9 mouse cellular contexts compared by ENCODE assay signal in the genomic region with DNA sequence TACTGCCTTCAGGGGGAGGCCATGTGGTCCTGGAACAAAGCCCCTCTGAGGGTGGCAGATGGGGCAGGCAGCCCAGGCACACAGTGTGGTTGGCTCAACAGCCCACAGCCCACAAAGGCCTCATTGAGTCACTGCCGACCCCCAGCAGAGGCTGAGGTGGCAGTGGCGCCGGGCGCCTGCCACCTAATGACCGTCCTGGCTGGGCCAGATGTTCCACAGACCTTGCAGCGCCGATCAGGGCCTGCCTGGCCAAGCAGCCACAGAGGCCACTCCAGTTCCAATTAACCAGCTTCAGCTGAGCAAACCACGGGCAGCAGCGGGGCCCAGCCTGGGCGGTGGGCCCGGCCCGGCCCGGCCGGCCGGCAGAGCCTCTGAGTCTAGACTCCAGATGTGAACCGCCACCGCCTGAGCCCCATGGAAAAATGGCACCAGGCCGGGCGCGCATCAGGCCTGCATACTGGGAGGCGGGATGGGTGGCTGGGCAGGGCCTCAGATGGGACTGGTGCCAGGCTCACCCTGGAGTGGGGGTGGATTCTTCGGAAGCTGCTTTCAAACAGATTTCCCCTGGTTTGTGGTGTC. TPM values are rescaled to one million over a fixed set of nuclear protein-coding genes. Genes with fewer than 3 reads are reported as not detected.
DNase-seq lines count a peak whose midpoint lies in the region; ATAC-seq and TF ChIP-seq lines count a peak whose summit lies in the region.
"Had no signal": no experiment of that assay in that cellular context is flagged by ENCODE, and none has a peak within 500 bp of the region (broad histone marks: within the 10 kb centered on the region; RNA-seq: fewer than 3 reads in every experiment).

No protein-coding gene starts in this region.

- no peaks in the 10 kb centered on the region for H3K9me3 ChIP-seq in forebrain, embryonic 13.5 days (replicated peaks)
- H3K9me3 ChIP-seq in heart, embryonic 16.5 days (replicated peaks; ENCODE audit: control insufficient read depth, low read length) = peaks cover 2% of the 10 kb centered on the region; the same call in 1 of the 2 replicates
- H3K9me3 ChIP-seq: G1E had no signal

- H3K4me3 ChIP-seq in forebrain, embryonic 13.5 days = no peak overlapping the region
- H3K4me3 ChIP-seq in heart, embryonic 16.5 days (ENCODE audit: low read length) = no peak overlapping the region
- no peak overlapping the region for H3K4me3 ChIP-seq in lung, adult 2 months (replicated peaks; ENCODE audit: extremely low read depth, low read depth, low read length)

- no peak overlapping the region for H3K4me2 ChIP-seq in forebrain, embryonic 13.5 days
- no peak overlapping the region for H3K4me2 ChIP-seq in heart, embryonic 16.5 days (ENCODE audit: low read depth, low read length)

- peaks cover 67% of the 10 kb centered on the region for H3K36me3 ChIP-seq in forebrain, embryonic 13.5 days (ENCODE audit: poor library complexity, severe bottlenecking)
- H3K36me3 ChIP-seq in heart, embryonic 16.5 days (ENCODE audit: control insufficient read depth, insufficient read depth) = peaks cover 39% of the 10 kb centered on the region

- H3K27ac ChIP-seq in forebrain, embryonic 13.5 days = peak overlapping the region; percentile 54
- H3K27ac ChIP-seq in heart, embryonic 16.5 days (ENCODE audit: low read length) = peak overlapping the region; percentile 96

- peak; percentile 57; the same call in 1 of the 2 replicates for TF ChIP-seq POLR2A in lung, adult 2 months (IDR thresholded peaks at IDR 0.05; ENCODE audit: borderline replicate concordance, extremely low read depth, low read depth, low read length)

- peak overlapping the region; percentile 32; the same call in 1 of the 2 replicates for H3K9ac ChIP-seq in forebrain, embryonic 13.5 days
- no peak overlapping the region for H3K9ac ChIP-seq in heart, embryonic 16.5 days (ENCODE audit: low read length)

- peaks cover 33% of the 10 kb centered on the region for H3K4me1 ChIP-seq in forebrain, embryonic 13.5 days
- peaks cover 14% of the 10 kb centered on the region for H3K4me1 ChIP-seq in heart, embryonic 16.5 days (ENCODE audit: control insufficient read depth, insufficient read depth, low read length)
- H3K4me1 ChIP-seq in lung, adult 2 months (ENCODE audit: control insufficient read depth, insufficient read depth, low read length) = peaks cover 14% of the 10 kb centered on the region

- TF ChIP-seq CTCF in lung, adult 2 months (IDR thresholded peaks at IDR 0.05; ENCODE audit: insufficient read depth, low read length) = no peak

- H3K27me3 ChIP-seq in forebrain, embryonic 13.5 days = no peaks in the 10 kb centered on the region
- no peaks in the 10 kb centered on the region for H3K27me3 ChIP-seq in heart, embryonic 16.5 days (ENCODE audit: control insufficient read depth, insufficient read depth, low read length)

- DNase-seq in ovary, postnatal 36 days (ENCODE audit: low spot score) = peak; percentile 68
- no peak for DNase-seq in ovary, postnatal 10 days (ENCODE audit: low spot score)
- DNase-seq in kidney, postnatal 14 days = peak; percentile 75
- peak; percentile 53 for DNase-seq in lung, adult 2 months
- peak; percentile 63 for DNase-seq in right cerebral cortex, postnatal 14 days
- DNase-seq in embryo, embryonic 10 days (ENCODE audit: low spot score) = no peak

- peak; percentile 56 for ATAC-seq in forebrain, embryonic 13.5 days
- 0 out of 2 replicates have a peak, but pooled peaks have one; percentile 9 for ATAC-seq in heart, embryonic 16.5 days (replicated peaks; ENCODE audit: extremely low read depth, insufficient read depth, low FRiP score)

- 73% methylated on average over 22 of the region's 22 CpGs for WGBS in forebrain, embryonic 13.5 days
- WGBS in heart, embryonic 16.5 days = 66% methylated on average over 22 of the region's 22 CpGs
- 52% methylated on average over 22 of the region's 22 CpGs for WGBS in lung, adult 2 months

RNA-seq across cellular contexts. Expression of a gene that starts 19.2 kb away (rescaled TPM):
- polyA plus RNA-seq in forebrain, embryonic 13.5 days (2015; fragmentation: Nextera tagmentation; extraction: Ambion mirVana) = 40.0 and 42.2 TPM in 2 replicates
- 18.9 and 19.2 TPM in 2 replicates for polyA plus RNA-seq in heart, embryonic 16.5 days (2015; fragmentation: Nextera tagmentation; extraction: Ambion mirVana)
- polyA plus RNA-seq in lung, adult 2 months (2012; rRNA removed) = 2.9 and 3.8 TPM in 2 replicates

RNA-seq across cellular contexts. Expression of a gene that starts 30.0 kb away (rescaled TPM):
- 25.8 and 26.1 TPM in 2 replicates for polyA plus RNA-seq in forebrain, embryonic 13.5 days (2015; fragmentation: Nextera tagmentation; extraction: Ambion mirVana)
- 56.3 and 64.5 TPM in 2 replicates for polyA plus RNA-seq in heart, embryonic 16.5 days (2015; fragmentation: Nextera tagmentation; extraction: Ambion mirVana)
- polyA plus RNA-seq in lung, adult 2 months (2012; rRNA removed) = 323 and 438 TPM in 2 replicates

RNA-seq across cellular contexts. Expression of a gene that starts 36.8 kb away (rescaled TPM):
- 131 and 142 TPM in 2 replicates for polyA plus RNA-seq in forebrain, embryonic 13.5 days (2015; fragmentation: Nextera tagmentation; extraction: Ambion mirVana)
- polyA plus RNA-seq in heart, embryonic 16.5 days (2015; fragmentation: Nextera tagmentation; extraction: Ambion mirVana) = 76.4 and 81.7 TPM in 2 replicates
- polyA plus RNA-seq in lung, adult 2 months (2012; rRNA removed) = 125 and 149 TPM in 2 replicates

RNA-seq across cellular contexts. Expression of a gene that starts 47.9 kb away (rescaled TPM):
- 4.4 and 4.8 TPM in 2 replicates for polyA plus RNA-seq in forebrain, embryonic 13.5 days (2015; fragmentation: Nextera tagmentation; extraction: Ambion mirVana)
- 26.7 and 30.9 TPM in 2 replicates for polyA plus RNA-seq in heart, embryonic 16.5 days (2015; fragmentation: Nextera tagmentation; extraction: Ambion mirVana)
- 84.7 and 90.1 TPM in 2 replicates for polyA plus RNA-seq in lung, adult 2 months (2012; rRNA removed)
- polyA plus RNA-seq: G1E had no signal

Comparison
In these comparisons a context has a peak if more than half of its experiments do, and no peak if none do; other contexts are left out.
1. DNase-seq: peak in ovary, postnatal 36 days (single experiment), kidney, postnatal 14 days (single experiment), lung, adult 2 months (single experiment) and right cerebral cortex, postnatal 14 days (single experiment); none in ovary, postnatal 10 days (single experiment) and embryo, embryonic 10 days (single experiment).